Mouse (Mus musculus): ENCODE results near the gene Catip. TPM values are rescaled to one million over a fixed set of nuclear protein-coding genes. Genes with fewer than 3 reads are reported as not detected.

The Catip gene
- total RNA-seq (2023): not detected

GRCm38 (mm10) chr1:74361812-74362211 lies at the start of gene Catip:
TSS of gene Catip (plus strand) at chr1:74362108.

GRCm38 (mm10) chr1:74374980-74375379 lies 13.1 kb downstream of the Catip start, which contains the start of gene Slc11a1:
TSS of gene Slc11a1 (plus strand) at chr1:74375195.

GRCm38 (mm10) chr1:74390924-74391748 lies 29.2 kb downstream of the Catip start, which contains the start of gene Ctdsp1:
TSS of gene Ctdsp1 (plus strand) at chr1:74391509.

GRCm38 (mm10) chr1:74408589-74409504 lies 46.9 kb downstream of the Catip start, which contains the start of gene Vil1:
TSS of gene Vil1 (plus strand) at chr1:74409376.

Other genes starting within 250 kb of the Catip start
- 10 to 100 TPM; 18.8 to 19.2 TPM for gene Tns1, start 237.7 kb upstream of the Catip start, total RNA-seq (2023)
- 1 to 10 TPM; 3.3 to 4.2 TPM for gene Rufy4, start 236.6 kb upstream of the Catip start, total RNA-seq (2023)
- gene Cxcr2, start 208.1 kb upstream of the Catip start, total RNA-seq (2023): 100 to 1,000 TPM; 328 to 426 TPM
- gene Cxcr1, start 167.5 kb upstream of the Catip start, total RNA-seq (2023): under 1 TPM in 1 of 2 experiments, not detected in 1; 0.38 TPM
- 100 to 1,000 TPM; 649 to 657 TPM for gene Arpc2, start 126.0 kb upstream of the Catip start, total RNA-seq (2023)
- under 1 TPM in 1 of 2 experiments, not detected in 1; 0.51 TPM for gene Gpbar1, start 83.6 kb upstream of the Catip start, total RNA-seq (2023)
- 10 to 100 TPM; 60.2 to 63.7 TPM for gene Aamp, start 77.4 kb upstream of the Catip start, total RNA-seq (2023)
- gene Pnkd, start 77.2 kb upstream of the Catip start, total RNA-seq (2023): 10 to 100 TPM; 12.1 to 15.6 TPM
- 10 to 100 TPM; 12.5 to 13.5 TPM for gene Tmbim1, start 56.5 kb upstream of the Catip start, total RNA-seq (2023)
- 100 to 1,000 TPM; 174 to 175 TPM for gene Slc11a1, start 13.1 kb downstream of the Catip start, total RNA-seq (2023)
- gene Ctdsp1, start 29.4 kb downstream of the Catip start, total RNA-seq (2023): 100 to 1,000 TPM; 149 to 153 TPM
- gene Vil1, start 47.3 kb downstream of the Catip start, total RNA-seq (2023): under 1 TPM in 1 of 2 experiments, not detected in 1; 0.13 TPM
- gene Cnot9, start 143.9 kb downstream of the Catip start, total RNA-seq (2023): 10 to 100 TPM; 26.2 to 26.8 TPM
- gene Plcd4, start 180.8 kb downstream of the Catip start, total RNA-seq (2023): under 1 TPM in 1 of 2 experiments, not detected in 1; 0.20 TPM
- gene Usp37, start 182.2 kb downstream of the Catip start, total RNA-seq (2023): 10 to 100 TPM; 17.2 to 19.1 TPM
- gene Zfp142, start 226.1 kb downstream of the Catip start, total RNA-seq (2023): 10 to 100 TPM; 18.2 to 24.7 TPM
- gene Bcs1l, start 226.2 kb downstream of the Catip start, total RNA-seq (2023): 1 to 10 TPM; 7.9 to 8.3 TPM
- 10 to 100 TPM; 43.7 to 50.1 TPM for gene Rnf25, start 239.3 kb downstream of the Catip start, total RNA-seq (2023)
- 1 to 10 TPM in 1 of 2 experiments, under 1 TPM in 1; 0.64 to 2.1 TPM for gene Stk36, start 239.3 kb downstream of the Catip start, total RNA-seq (2023)

Measured in neutrophil, adult 83 days (primary cell).